Mouse (Mus musculus) hindbrain, embryonic 11.5 days (tissue): ENCODE results near the gene Adh4. TPM values are rescaled to one million over a fixed set of nuclear protein-coding genes. Genes with fewer than 3 reads are reported as not detected.
A peak's percentile ranks its signal among the peaks of the same experiment; 100 is the strongest.

Experiments
- ATAC-seq: fragments of 200-750 bp; cut with Nextera tagmentation; 2 replicates; pipeline ENCODE4 v1.8.0; 2017; ENCODE audit warnings: mild to moderate bottlenecking, moderate TSS enrichment, moderate library complexity; ENCODE audit not compliant: low FRiP score
- DNase-seq: peaks from one replicate; pipeline ENCODE4 v3.0.0-alpha.2; 2015; ENCODE audit warnings: low spot score
- H3K27ac ChIP-seq: fragments of 300-500 bp; sonication (generic); 2 replicates; pipeline ENCODE4 v1.5.1; 2014; ENCODE audit warnings: mild to moderate bottlenecking, low read depth, low read length
- H3K27me3 ChIP-seq: fragments of 300-500 bp; sonication (generic); 2 replicates; pipeline ENCODE4 v1.6.1; 2014; ENCODE audit warnings: mild to moderate bottlenecking, low read length, moderate library complexity, mixed read lengths; ENCODE audit not compliant: control insufficient read depth, insufficient read depth
- H3K36me3 ChIP-seq: fragments of 300-500 bp; sonication (generic); 2 replicates; pipeline ENCODE4 v1.6.1; 2014; ENCODE audit warnings: mild to moderate bottlenecking, low read length, moderate library complexity, mixed read lengths; ENCODE audit not compliant: control insufficient read depth, insufficient read depth
- H3K4me1 ChIP-seq: fragments of 300-500 bp; sonication (generic); replicated peaks from 2 replicates; pipeline ENCODE4 v1.6.1; 2014; ENCODE audit warnings: low read length, mixed read lengths; ENCODE audit not compliant: control insufficient read depth, insufficient read depth
- H3K4me2 ChIP-seq: fragments of 300-500 bp; sonication (generic); replicated peaks from 2 replicates; pipeline ENCODE4 v1.6.1; 2014; ENCODE audit warnings: mild to moderate bottlenecking, low read depth, low read length
- H3K4me3 ChIP-seq: fragments of 300-500 bp; sonication (generic); 2 replicates; pipeline ENCODE4 v1.5.1; 2014; ENCODE audit warnings: low read depth, low read length
- H3K9ac ChIP-seq: fragments of 300-500 bp; sonication (generic); 2 replicates; pipeline ENCODE4 v1.6.1; 2014; ENCODE audit warnings: low read depth, low read length
- H3K9me3 ChIP-seq: fragments of 300-500 bp; sonication (generic); 2 replicates; pipeline ENCODE4 v1.6.1; 2016; ENCODE audit warnings: low read length; ENCODE audit not compliant: control insufficient read depth
- WGBS: fragments of 180-500 bp; shearing (Covaris S2); extraction: QIAGEN DNeasy Blood & Tissue Kit; methylation state at CpG from one replicate; pipeline ENCODE4 v1.1.7; 2014; 5-methylcytosine and 5-hydroxymethylcytosine counted together
- polyA plus RNA-seq: library from polyadenylated mRNA; unstranded; fragments of >200 nt; fragmentation: Nextera tagmentation; extraction: Ambion mirVana; gene quantifications from 2 replicates; pipeline ENCODE4 v1.2.1, GENCODE M21; 2014

Adh4 gene
- polyA plus RNA-seq, 1 experiment from 2014 or later, result not detected

DNA sequence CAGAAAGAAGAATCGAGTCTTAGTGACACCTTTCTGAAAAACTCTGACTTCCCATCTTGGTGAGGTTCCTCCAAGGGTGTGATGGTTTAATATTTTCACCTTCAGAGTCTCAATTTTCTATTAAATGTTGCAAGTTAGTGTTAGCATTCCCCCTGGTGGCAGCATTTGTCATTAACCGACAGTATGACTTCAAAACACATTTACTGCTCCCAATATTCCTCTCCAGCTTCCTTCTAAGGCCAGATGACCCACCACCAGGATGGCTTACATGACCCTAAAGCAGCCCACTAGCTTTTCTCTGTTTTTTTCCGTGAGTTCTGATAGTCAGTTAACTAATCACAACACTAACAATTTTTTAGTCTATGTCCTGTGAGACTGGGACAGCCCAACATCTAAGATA, 9.9 kb upstream of the Adh4 start:
- no peak overlapping the region for H3K4me3 ChIP-seq
- no peaks in the 10 kb centered on the region for H3K27me3 ChIP-seq
- 49% methylated on average over 3 of the region's 3 CpGs for WGBS
- peak; percentile 64 for DNase-seq
- ATAC-seq, result no peak
- H3K36me3 ChIP-seq, result no peaks in the 10 kb centered on the region
- no peak overlapping the region for H3K9ac ChIP-seq
- H3K27ac ChIP-seq, result no peak overlapping the region
- H3K9me3 ChIP-seq, result no peaks in the 10 kb centered on the region
- H3K4me1 ChIP-seq, result no peaks in the 10 kb centered on the region
- no peak overlapping the region for H3K4me2 ChIP-seq

DNA sequence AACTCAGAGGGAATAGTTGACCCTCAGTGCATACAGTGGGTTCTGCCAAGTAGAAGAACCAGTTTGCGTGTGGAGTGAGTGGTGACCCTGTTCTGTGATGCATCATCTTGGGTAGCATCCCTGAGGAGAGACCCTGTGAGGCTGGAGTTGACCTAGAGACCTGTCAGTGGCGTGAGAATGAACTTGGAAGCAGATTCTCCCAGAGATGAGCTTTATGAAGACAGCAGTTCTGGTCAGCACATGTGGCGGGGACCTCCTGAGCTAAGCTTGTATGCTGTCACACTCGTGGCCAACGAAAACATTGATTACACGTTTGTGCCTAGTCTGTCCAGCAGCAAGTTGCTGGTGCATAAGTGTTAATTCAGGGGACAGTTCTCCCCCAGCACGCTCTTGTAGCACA, 9.4 kb upstream of the Adh4 start:
- no peaks in the 10 kb centered on the region for H3K4me1 ChIP-seq
- no peak overlapping the region for H3K4me2 ChIP-seq
- H3K9me3 ChIP-seq, result no peaks in the 10 kb centered on the region
- H3K4me3 ChIP-seq, result no peak overlapping the region
- DNase-seq, result no peak
- no peak overlapping the region for H3K9ac ChIP-seq
- no peak for ATAC-seq
- 82% methylated on average over 7 of the region's 7 CpGs for WGBS
- no peaks in the 10 kb centered on the region for H3K27me3 ChIP-seq
- H3K36me3 ChIP-seq, result no peaks in the 10 kb centered on the region
- no peak overlapping the region for H3K27ac ChIP-seq

DNA sequence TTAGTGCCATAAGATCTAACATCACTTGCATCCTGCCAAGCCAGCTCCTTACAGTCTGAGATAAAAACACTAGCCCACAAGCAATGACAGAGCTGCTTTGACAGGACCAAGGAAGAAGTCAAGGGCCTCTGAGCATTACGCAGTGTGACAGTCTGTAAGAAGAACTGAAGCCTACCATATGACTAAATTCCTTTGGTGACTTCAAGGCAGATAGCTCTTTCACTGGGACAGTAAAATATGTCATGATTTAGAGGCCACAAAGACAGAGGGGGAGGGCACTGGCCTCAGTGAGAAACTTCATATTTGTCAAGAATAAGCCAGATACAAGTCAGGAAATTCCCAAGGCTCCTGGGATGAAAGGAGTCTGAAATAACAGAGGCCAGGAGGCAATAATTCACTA, 7.3 kb upstream of the Adh4 start:
- Histone ChIP-seq H3K4me1 (no peaks in the 10 kb centered on the region), H3K9ac (no peak overlapping the region), H3K27ac (no peak overlapping the region), H3K27me3 (no peaks in the 10 kb centered on the region), H3K9me3 (no peaks in the 10 kb centered on the region), H3K36me3 (no peaks in the 10 kb centered on the region), H3K4me3 (no peak overlapping the region), H3K4me2 (no peak overlapping the region)
- 93% methylated on average over 1 of the region's 1 CpGs for whole genome bisulfite sequencing
- DNase-seq (no peak), ATAC-seq (no peak)

DNA sequence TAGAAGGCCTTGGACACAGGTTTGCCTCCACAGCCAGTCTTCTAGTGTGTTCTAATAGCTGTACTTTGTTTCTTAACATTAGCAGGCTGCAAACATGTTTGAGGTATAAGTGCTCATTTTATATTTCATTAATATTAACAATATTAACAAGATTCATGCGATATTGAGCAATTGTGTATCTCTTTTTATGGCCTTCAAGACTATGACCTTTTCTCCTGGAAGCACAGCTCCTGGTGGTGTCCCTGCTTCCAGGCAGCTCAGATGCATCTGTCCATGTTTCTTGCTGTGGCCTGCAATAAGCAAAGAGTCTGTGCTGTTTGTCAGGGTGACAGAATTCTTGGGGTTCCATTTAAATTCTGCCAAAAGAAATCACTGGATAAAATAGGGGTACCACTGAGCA, 5.7 kb upstream of the Adh4 start:
- ATAC-seq (no peak), DNase-seq (no peak)
- Histone ChIP-seq H3K4me2 (no peak overlapping the region), H3K4me3 (no peak overlapping the region), H3K27ac (no peak overlapping the region), H3K36me3 (no peaks in the 10 kb centered on the region), H3K9ac (no peak overlapping the region), H3K4me1 (no peaks in the 10 kb centered on the region), H3K27me3 (no peaks in the 10 kb centered on the region), H3K9me3 (no peaks in the 10 kb centered on the region)
- WGBS, result 91% methylated on average over 1 of the region's 1 CpGs

DNA sequence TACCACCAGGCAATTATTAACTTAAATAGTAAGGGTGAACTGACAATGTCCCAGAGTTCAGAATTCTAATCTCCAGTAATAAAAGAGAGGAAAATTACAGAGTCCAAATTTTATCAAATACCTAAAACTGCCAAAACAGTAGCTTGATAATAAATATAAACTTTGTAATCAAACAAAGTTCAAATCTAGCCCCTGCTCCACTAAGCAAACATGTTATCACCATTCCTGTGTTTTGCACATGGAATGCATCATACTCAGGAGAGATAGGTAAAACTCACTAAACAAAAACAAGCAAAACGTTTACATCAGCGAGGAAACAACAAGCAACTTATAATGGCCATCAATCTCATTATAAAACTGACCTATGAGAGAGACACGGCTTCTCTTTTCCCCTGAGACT, 5.1 kb upstream of the Adh4 start:
- Histone ChIP-seq H3K4me3 (no peak overlapping the region), H3K36me3 (no peaks in the 10 kb centered on the region), H3K27ac (no peak overlapping the region), H3K4me2 (no peak overlapping the region), H3K27me3 (no peaks in the 10 kb centered on the region), H3K9ac (no peak overlapping the region), H3K9me3 (no peaks in the 10 kb centered on the region), H3K4me1 (no peaks in the 10 kb centered on the region)
- no peak for DNase-seq
- 84% methylated on average over 3 of the region's 3 CpGs for WGBS
- ATAC-seq, result no peak

DNA sequence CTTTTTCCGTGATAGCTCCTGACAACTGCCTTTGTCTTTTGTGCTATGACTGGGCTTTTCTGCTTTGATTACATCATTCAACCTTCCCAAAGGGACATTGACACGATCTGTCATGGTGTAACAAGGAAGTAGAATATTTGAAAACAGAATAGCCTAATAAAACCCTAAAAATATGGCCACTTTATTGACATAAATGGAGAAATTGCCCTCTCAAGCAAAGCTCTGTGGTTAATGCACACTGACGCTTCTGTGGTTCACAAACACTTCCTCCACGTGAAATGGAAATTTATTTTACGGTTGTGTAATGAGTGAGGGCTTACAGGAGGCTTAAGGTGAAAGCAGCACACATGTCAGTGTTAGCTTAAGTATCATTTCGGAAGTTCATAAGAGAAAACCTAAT, 4.1 kb downstream of the Adh4 start:
- Histone ChIP-seq H3K4me2 (no peak overlapping the region), H3K4me1 (no peaks in the 10 kb centered on the region), H3K36me3 (no peaks in the 10 kb centered on the region), H3K4me3 (no peak overlapping the region), H3K9me3 (no peaks in the 10 kb centered on the region), H3K9ac (no peak overlapping the region), H3K27me3 (no peaks in the 10 kb centered on the region), H3K27ac (no peak overlapping the region)
- DNase-seq, result no peak
- no peak for ATAC-seq
- 91% methylated on average over 6 of the region's 6 CpGs for WGBS

DNA sequence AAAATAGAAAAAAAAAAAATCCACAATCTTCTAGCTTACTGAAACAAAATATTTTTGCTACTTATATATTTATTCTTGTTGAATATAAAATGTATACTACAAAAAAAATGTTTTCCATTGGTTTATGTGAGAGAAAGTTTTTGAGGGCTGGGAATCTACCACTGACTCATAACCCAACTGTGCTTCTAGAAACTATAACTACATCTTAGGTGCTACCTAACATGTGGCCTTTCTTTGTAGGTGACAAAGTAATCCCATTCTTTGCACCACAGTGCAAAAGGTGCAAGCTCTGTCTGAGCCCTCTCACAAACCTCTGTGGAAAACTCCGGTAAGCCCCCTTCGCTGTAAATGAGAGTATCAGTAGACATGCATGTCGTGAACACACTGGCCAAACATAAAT, 5.1 kb downstream of the Adh4 start:
- no peaks in the 10 kb centered on the region for H3K36me3 ChIP-seq
- DNase-seq, result no peak
- H3K9me3 ChIP-seq, result no peaks in the 10 kb centered on the region
- no peak overlapping the region for H3K4me2 ChIP-seq
- no peak overlapping the region for H3K9ac ChIP-seq
- H3K4me1 ChIP-seq, result no peaks in the 10 kb centered on the region
- no peaks in the 10 kb centered on the region for H3K27me3 ChIP-seq
- H3K27ac ChIP-seq, result no peak overlapping the region
- whole genome bisulfite sequencing, result 95% methylated on average over 3 of the region's 3 CpGs
- ATAC-seq, result no peak
- no peak overlapping the region for H3K4me3 ChIP-seq

DNA sequence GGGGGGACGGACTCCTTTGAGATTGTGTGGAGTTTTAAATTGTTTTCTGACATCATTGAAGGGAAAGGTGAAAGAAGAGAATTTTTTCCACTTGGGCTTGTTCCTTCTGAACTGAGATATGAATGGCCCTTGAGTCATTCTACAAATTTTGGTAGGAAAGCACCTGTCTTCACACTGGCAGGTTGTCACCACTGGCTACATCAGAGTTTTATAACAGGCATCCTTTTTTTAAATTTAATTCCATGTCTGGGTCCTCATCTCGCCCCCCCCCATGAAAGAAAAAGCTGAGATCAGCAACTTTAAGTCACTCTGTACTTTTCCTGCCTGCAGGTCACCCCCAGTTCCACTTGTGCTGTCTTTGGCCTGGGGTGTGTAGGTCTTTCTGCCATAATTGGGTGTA, 8.4 kb downstream of the Adh4 start:
- Histone ChIP-seq H3K9ac (no peak overlapping the region), H3K27me3 (no peaks in the 10 kb centered on the region), H3K9me3 (no peaks in the 10 kb centered on the region), H3K4me1 (no peaks in the 10 kb centered on the region), H3K36me3 (no peaks in the 10 kb centered on the region), H3K27ac (no peak overlapping the region), H3K4me3 (no peak overlapping the region), H3K4me2 (no peak overlapping the region)
- 57% methylated on average over 2 of the region's 2 CpGs for WGBS
- DNase-seq, result no peak
- ATAC-seq, result no peak

DNA sequence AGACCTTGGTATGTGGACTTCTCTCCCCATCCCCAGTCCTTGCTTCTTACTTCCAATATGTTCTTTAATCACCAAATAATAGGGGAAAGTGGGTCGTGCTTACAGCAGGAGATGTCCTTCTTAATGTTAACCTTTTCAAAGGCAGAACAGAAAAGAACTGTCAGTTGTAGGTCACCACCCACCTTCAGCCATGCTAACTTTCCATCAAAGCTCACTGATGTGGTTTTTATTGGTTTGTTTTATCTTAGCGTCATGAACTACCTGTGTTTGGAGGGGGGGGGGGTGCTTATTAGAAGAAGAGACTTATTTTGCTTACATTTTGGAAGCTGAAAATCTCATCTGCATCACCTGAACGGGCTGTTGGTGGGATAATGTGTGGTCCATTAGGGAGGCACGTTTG, 9.0 kb downstream of the Adh4 start:
- no peaks in the 10 kb centered on the region for H3K27me3 ChIP-seq
- H3K9me3 ChIP-seq, result no peaks in the 10 kb centered on the region
- H3K36me3 ChIP-seq, result no peaks in the 10 kb centered on the region
- H3K4me3 ChIP-seq, result no peak overlapping the region
- WGBS, result 74% methylated on average over 4 of the region's 4 CpGs
- DNase-seq (no peak), ATAC-seq (no peak)
- H3K27ac ChIP-seq, result no peak overlapping the region
- no peak overlapping the region for H3K4me2 ChIP-seq
- no peaks in the 10 kb centered on the region for H3K4me1 ChIP-seq
- no peak overlapping the region for H3K9ac ChIP-seq
